Mouse (Mus musculus) midbrain, embryonic 13.5 days (tissue): ENCODE data around the gene Rps24. TPM values are rescaled to one million over a fixed set of nuclear protein-coding genes. Genes with fewer than 3 reads are reported as not detected.

Experiments used
- ATAC-seq: fragments of 200-750 bp; cut with Nextera tagmentation; 2 replicates; pipeline ENCODE4 v1.8.0; 2017; ENCODE audit warnings: mild to moderate bottlenecking, moderate TSS enrichment, moderate library complexity
- H3K27ac ChIP-seq: fragments of 300-500 bp; sonication (generic); 2 replicates; pipeline ENCODE4 v1.5.1; 2015; ENCODE audit warnings: inconsistent platforms, mild to moderate bottlenecking, moderate library complexity
- H3K27me3 ChIP-seq: fragments of 300-500 bp; sonication (generic); 2 replicates; pipeline ENCODE4 v1.6.1; 2015; ENCODE audit warnings: mild to moderate bottlenecking, inconsistent platforms
- H3K36me3 ChIP-seq: fragments of 300-500 bp; sonication (generic); 2 replicates; pipeline ENCODE4 v1.6.1; 2015; ENCODE audit warnings: mild to moderate bottlenecking, inconsistent platforms
- H3K4me1 ChIP-seq: fragments of 300-500 bp; sonication (generic); replicated peaks from 2 replicates; pipeline ENCODE4 v1.6.1; 2015; ENCODE audit warnings: inconsistent platforms
- H3K4me2 ChIP-seq: fragments of 300-500 bp; sonication (generic); replicated peaks from 2 replicates; pipeline ENCODE4 v1.6.1; 2015; ENCODE audit warnings: moderate library complexity, mild to moderate bottlenecking, inconsistent platforms
- H3K4me3 ChIP-seq: fragments of 300-500 bp; sonication (generic); replicated peaks from 2 replicates; pipeline ENCODE4 v1.5.1; 2015; ENCODE audit warnings: mild to moderate bottlenecking, inconsistent platforms
- H3K9ac ChIP-seq: fragments of 300-500 bp; sonication (generic); replicated peaks from 2 replicates; pipeline ENCODE4 v1.6.1; 2015; ENCODE audit warnings: mild to moderate bottlenecking, inconsistent platforms
- H3K9me3 ChIP-seq: fragments of 300-500 bp; sonication (generic); 2 replicates; pipeline ENCODE4 v1.6.1; 2016; ENCODE audit warnings: mild to moderate bottlenecking, inconsistent platforms
- WGBS: fragments of 180-500 bp; shearing (Covaris S2); methylation state at CpG from one replicate; pipeline ENCODE4 v1.1.7; 2015; 5-methylcytosine and 5-hydroxymethylcytosine counted together
- polyA plus RNA-seq: library from polyadenylated mRNA; unstranded; fragments of >200 nt; fragmentation: Nextera tagmentation; extraction: Ambion mirVana; gene quantifications from 2 replicates; pipeline ENCODE4 v1.2.1, GENCODE M21; 2015

The Rps24 gene
- polyA plus RNA-seq, 1 experiment from 2014 or later, result 677 TPM

DNA sequence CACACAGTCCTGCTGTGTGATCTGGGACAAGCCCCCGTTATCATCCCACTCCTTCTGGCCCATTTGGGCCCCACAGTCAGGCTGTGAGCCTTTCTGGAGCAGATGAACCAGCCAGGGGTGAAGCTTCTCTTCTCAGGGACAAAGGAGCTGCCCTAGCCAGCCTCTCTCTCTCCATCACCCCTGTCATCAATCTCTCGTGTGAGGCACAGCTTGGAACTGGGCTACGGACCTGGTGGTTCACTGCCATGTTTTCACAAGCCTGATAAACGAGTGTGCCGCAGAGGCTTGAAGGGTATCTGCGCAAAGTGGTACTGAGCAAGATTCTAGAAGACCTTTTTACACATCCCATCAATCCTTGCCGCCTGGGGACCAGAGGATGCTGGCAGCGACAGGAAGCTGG is 34.7 kb downstream of the Rps24 start:
- Histone ChIP-seq H3K9me3 (no peaks in the 10 kb centered on the region), H3K27me3 (no peaks in the 10 kb centered on the region), H3K4me2 (no peak overlapping the region), H3K27ac (no peak overlapping the region), H3K9ac (no peak overlapping the region), H3K4me1 (peaks cover 16% of the 10 kb centered on the region), H3K4me3 (no peak overlapping the region), H3K36me3 (no peaks in the 10 kb centered on the region)
- no peak for ATAC-seq
- WGBS, result 81% methylated on average over 8 of the region's 8 CpGs

GRCm38 (mm10) chr14:24525137-24525536 is 38.2 kb downstream of the Rps24 start:
- Histone ChIP-seq H3K9ac (no peak overlapping the region), H3K4me2 (no peak overlapping the region), H3K27ac (peak overlapping the region; percentile 72), H3K36me3 (no peaks in the 10 kb centered on the region), H3K27me3 (no peaks in the 10 kb centered on the region), H3K9me3 (no peaks in the 10 kb centered on the region), H3K4me3 (no peak overlapping the region), H3K4me1 (peaks cover 30% of the 10 kb centered on the region)
- ATAC-seq, result no peak
- 66% methylated on average over 3 of the region's 3 CpGs for WGBS

- ATAC-seq, result 0 out of 2 replicates have a peak, but pooled peaks have one; percentile 40
- no peak overlapping the region for H3K4me2 ChIP-seq
- WGBS, result 40% methylated on average over 10 of the region's 10 CpGs
- H3K27ac ChIP-seq, result peak overlapping the region; percentile 72
- no peaks in the 10 kb centered on the region for H3K9me3 ChIP-seq
- no peak overlapping the region for H3K4me3 ChIP-seq
- H3K4me1 ChIP-seq, result peaks cover 37% of the 10 kb centered on the region
- H3K27me3 ChIP-seq, result no peaks in the 10 kb centered on the region
- no peak overlapping the region for H3K9ac ChIP-seq
- H3K36me3 ChIP-seq, result no peaks in the 10 kb centered on the region
These were observed 38.9 kb downstream of the Rps24 start for GRCm38 (mm10) chr14:24525677-24526415.

GRCm38 (mm10) chr14:24526440-24526839 is 39.5 kb downstream of the Rps24 start:
- H3K27ac ChIP-seq, result peak overlapping the region; percentile 74
- H3K27me3 ChIP-seq, result no peaks in the 10 kb centered on the region
- H3K4me1 ChIP-seq, result peaks cover 42% of the 10 kb centered on the region
- 46% methylated on average over 10 of the region's 10 CpGs for WGBS
- ATAC-seq, result no peak
- H3K4me3 ChIP-seq, result no peak overlapping the region
- no peak overlapping the region for H3K4me2 ChIP-seq
- H3K9me3 ChIP-seq, result no peaks in the 10 kb centered on the region
- H3K9ac ChIP-seq, result no peak overlapping the region
- no peaks in the 10 kb centered on the region for H3K36me3 ChIP-seq

DNA sequence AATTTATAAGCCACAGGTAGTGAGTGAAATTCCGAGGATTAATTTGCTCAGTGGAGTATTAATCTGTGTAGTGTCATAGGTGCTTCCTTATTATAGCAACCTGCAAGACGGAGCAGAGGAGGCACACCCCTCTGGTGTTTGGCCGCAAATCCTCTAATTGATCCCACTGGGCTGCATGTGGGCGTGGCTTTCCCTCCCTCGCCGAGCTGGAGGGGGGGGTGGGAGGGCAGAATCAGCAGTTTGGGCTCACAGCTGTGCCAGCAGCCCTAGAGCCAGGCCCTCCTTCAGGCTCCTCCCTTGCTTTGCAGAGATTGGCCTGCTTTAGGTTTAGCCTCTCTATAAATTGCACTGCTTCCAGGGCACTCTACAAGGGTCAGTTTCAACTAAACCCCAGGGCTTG is 43.3 kb downstream of the Rps24 start:
- Histone ChIP-seq H3K9me3 (no peaks in the 10 kb centered on the region), H3K36me3 (no peaks in the 10 kb centered on the region), H3K4me3 (no peak overlapping the region), H3K9ac (no peak overlapping the region), H3K4me1 (peaks cover 71% of the 10 kb centered on the region), H3K4me2 (no peak overlapping the region), H3K27ac (peak overlapping the region; percentile 22), H3K27me3 (no peaks in the 10 kb centered on the region)
- peak; percentile 64 for ATAC-seq
- 0% methylated on average over 6 of the region's 6 CpGs for WGBS

GRCm38 (mm10) chr14:24534865-24535545 is 48.1 kb downstream of the Rps24 start:
- H3K4me3 ChIP-seq, result no peak overlapping the region
- ATAC-seq, result peak; percentile 41; the same call in 1 of the 2 replicates
- peak overlapping the region; percentile 78 for H3K27ac ChIP-seq
- peaks cover 52% of the 10 kb centered on the region for H3K4me1 ChIP-seq
- H3K27me3 ChIP-seq, result no peaks in the 10 kb centered on the region
- H3K36me3 ChIP-seq, result no peaks in the 10 kb centered on the region
- 31% methylated on average over 9 of the region's 9 CpGs for WGBS
- H3K9me3 ChIP-seq, result 0 out of 2 replicates have a peak, but pooled peaks cover 5% of the 10 kb centered on the region
- H3K4me2 ChIP-seq, result no peak overlapping the region
- H3K9ac ChIP-seq, result 0 out of 2 replicates have a peak overlapping the region, but pooled peaks have one; percentile 25

DNA sequence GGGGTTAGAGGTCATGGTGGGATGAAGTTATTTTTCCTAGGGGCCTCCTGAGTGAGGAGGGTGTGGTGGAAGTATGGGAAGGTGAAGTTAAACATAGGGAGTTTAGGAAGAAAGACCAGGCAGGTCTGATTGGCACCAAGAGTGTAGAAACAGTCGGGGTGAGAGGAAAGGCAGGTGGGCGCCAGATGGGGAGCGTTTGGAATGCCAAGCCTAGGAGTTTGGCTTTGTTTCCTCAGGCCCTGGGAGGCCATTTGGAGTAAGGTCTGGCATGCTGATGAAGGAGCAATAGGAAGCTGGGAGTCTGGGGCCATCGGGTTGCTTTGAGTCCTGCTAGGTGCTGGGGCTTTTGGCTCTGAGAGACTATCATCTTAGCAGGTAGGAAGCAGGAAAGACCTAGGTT is 56.0 kb downstream of the Rps24 start:
- 73% methylated on average over 4 of the region's 4 CpGs for WGBS
- H3K4me1 ChIP-seq, result no peaks in the 10 kb centered on the region
- no peaks in the 10 kb centered on the region for H3K9me3 ChIP-seq
- H3K27ac ChIP-seq, result no peak overlapping the region
- H3K4me3 ChIP-seq, result no peak overlapping the region
- H3K9ac ChIP-seq, result no peak overlapping the region
- no peaks in the 10 kb centered on the region for H3K27me3 ChIP-seq
- no peak overlapping the region for H3K4me2 ChIP-seq
- H3K36me3 ChIP-seq, result no peaks in the 10 kb centered on the region
- no peak for ATAC-seq

GRCm38 (mm10) chr14:24544057-24544456 is 57.1 kb downstream of the Rps24 start:
- no peak overlapping the region for H3K4me3 ChIP-seq
- no peak overlapping the region for H3K9ac ChIP-seq
- H3K36me3 ChIP-seq, result no peaks in the 10 kb centered on the region
- H3K27ac ChIP-seq, result no peak overlapping the region
- 26% methylated on average over 2 of the region's 2 CpGs for WGBS
- ATAC-seq, result no peak
- no peak overlapping the region for H3K4me2 ChIP-seq
- H3K27me3 ChIP-seq, result no peaks in the 10 kb centered on the region
- H3K4me1 ChIP-seq, result no peaks in the 10 kb centered on the region
- H3K9me3 ChIP-seq, result no peaks in the 10 kb centered on the region

Other genes starting within 250 kb of the Rps24 start
- gene Dlg5, start 241.2 kb upstream of the Rps24 start, polyA plus RNA-seq, result 18.8 and 19.4 TPM in 2 replicates
- not detected in 2 replicates for gene E330034G19Rik, start 193.9 kb upstream of the Rps24 start, polyA plus RNA-seq
- 21.1 and 23.0 TPM in 2 replicates for gene Polr3a, start 67 bp upstream of the Rps24 start, polyA plus RNA-seq